ENCODE assay signal across 10 mouse cellular contexts in genomic region chr3:107943239-107943990, GRCm38 (mm10). TPM values are rescaled to one million over a fixed set of nuclear protein-coding genes. Genes with fewer than 3 reads are reported as not detected.
A peak's percentile ranks its signal among the peaks of the same experiment; 100 is the strongest.
DNase-seq lines count a peak whose midpoint lies in the region; ATAC-seq lines count a peak whose summit lies in the region.
"Had no signal": no experiment of that assay in that cellular context is flagged by ENCODE, and none has a peak within 500 bp of the region (broad histone marks: within the 10 kb centered on the region; RNA-seq: fewer than 3 reads in every experiment).

Gstm6 (minus strand) TSS chr3:107943749.

- no peaks in the 10 kb centered on the region for H3K36me3 ChIP-seq in hindbrain, embryonic 13.5 days

- no peak within 1 kb of the TSS for H3K9ac ChIP-seq in hindbrain, embryonic 13.5 days

- H3K4me1 ChIP-seq in brown adipose tissue, adult 24 weeks (ENCODE audit: control insufficient read depth, insufficient read depth, insufficient read length, low read length): peaks cover 6% of the 10 kb centered on the region
- H3K4me1 ChIP-seq in hindbrain, embryonic 13.5 days (replicated peaks): peaks cover 32% of the 10 kb centered on the region

- ATAC-seq in hindbrain, embryonic 13.5 days (ENCODE audit: low FRiP score): peak; percentile 78

- peak within 1 kb of the TSS; percentile 23 for H3K4me3 ChIP-seq in brown adipose tissue, adult 24 weeks (ENCODE audit: insufficient read depth, low read depth, low read length)
- peak within 1 kb of the TSS; percentile 27 for H3K4me3 ChIP-seq in hindbrain, embryonic 13.5 days

- WGBS in hindbrain, embryonic 13.5 days: 21% methylated on average over 20 of the region's 20 CpGs

- H3K4me2 ChIP-seq in hindbrain, embryonic 13.5 days: peak within 1 kb of the TSS; percentile 48

- H3K27me3 ChIP-seq in hindbrain, embryonic 13.5 days: no peaks in the 10 kb centered on the region

- H3K27ac ChIP-seq in brown adipose tissue, adult 24 weeks (replicated peaks; ENCODE audit: low read depth, low read length): no peak within 1 kb of the TSS
- H3K27ac ChIP-seq in hindbrain, embryonic 13.5 days: 0 out of 2 replicates have a peak within 1 kb of the TSS, but pooled peaks have one; percentile 8

- peak; percentile 49 to 56 for DNase-seq in cerebellum, postnatal 14 days
- no peak for DNase-seq in cerebellum, adult 11-12 months
- DNase-seq in layer of hippocampus, postnatal 14 days (ENCODE audit: low spot score in 2 of 2): peak; percentile 49 to 80
- DNase-seq in mesoderm, embryonic 11.5 days (ENCODE audit: low read depth, low spot score): peak; percentile 12
- no peak for DNase-seq in MN1 (ENCODE audit: low spot score)
- no peak for DNase-seq in adrenal gland, postnatal 25 days

- H3K9me3 ChIP-seq in hindbrain, embryonic 13.5 days: no peaks in the 10 kb centered on the region

RNA-seq across cellular contexts. Expression of gene Gstm6, which starts in this region (rescaled TPM):
- 3.1 and 7.9 TPM in 2 replicates for polyA plus RNA-seq in brown adipose tissue, adult 24 weeks (2012; ENCODE audit: insufficient read depth, insufficient read length, missing spikeins)
- 7.7 and 8.5 TPM in 2 replicates for polyA plus RNA-seq in hindbrain, embryonic 13.5 days (2015; fragmentation: Nextera tagmentation; extraction: Ambion mirVana)
- total RNA-seq in layer of hippocampus, postnatal 14 days (2021): 1 to 10 TPM; 7.8 to 9.8 TPM
- total RNA-seq in adrenal gland, postnatal 25 days (2021): 5.9 and 7.1 TPM in 2 replicates
- total RNA-seq: hematopoietic stem cell, adult 5-6 weeks had no signal
- polyA plus RNA-seq: C2C12 had no signal

Comparison
In these comparisons a context has a peak if more than half of its experiments do, and no peak if none do; other contexts are left out.
1. DNase-seq: peak in cerebellum, postnatal 14 days (2 of 2), layer of hippocampus, postnatal 14 days (2 of 2) and mesoderm, embryonic 11.5 days (single experiment); none in cerebellum, adult 11-12 months (single experiment), MN1 (single experiment) and adrenal gland, postnatal 25 days (single experiment).